Mouse (Mus musculus) spleen, adult 2 months (tissue): Measurements from ENCODE around the gene Epn1.

ENCODE experiments used
- CTCF ChIP-seq: fragments of 200-500 bp; IDR thresholded peaks from 2 replicates; pipeline ENCODE4 v1.5.1; 2011; ENCODE audit warnings: mild to moderate bottlenecking, inconsistent platforms; ENCODE audit not compliant: insufficient read depth, insufficient read length, insufficient replicate concordance; ENCODE audit errors: extremely low read depth
- POLR2A ChIP-seq: fragments of 200-500 bp; IDR thresholded peaks from 2 replicates; pipeline ENCODE4 v1.6.1; 2011; ENCODE audit warnings: low read depth, low read length, inconsistent platforms

DNA sequence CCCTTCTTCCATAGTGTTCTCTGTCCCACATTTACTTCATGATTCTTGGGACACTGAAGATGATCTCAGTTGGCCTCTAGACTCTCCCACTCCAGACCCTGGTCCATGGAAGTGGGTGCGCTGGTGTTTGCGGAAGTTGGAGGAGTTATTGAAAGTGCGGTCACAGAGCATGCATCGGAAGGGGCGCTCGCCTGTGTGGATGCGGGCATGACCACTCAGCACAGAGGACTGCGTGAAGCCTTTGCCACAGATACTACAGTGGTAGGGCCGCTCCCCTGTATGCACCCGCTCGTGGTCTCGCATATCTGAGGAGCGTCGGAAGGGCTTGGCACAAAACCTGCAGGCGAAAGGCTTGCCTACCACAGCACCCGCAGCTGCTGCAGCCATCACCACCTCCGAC is 44.4 kb upstream of the Epn1 start:
- no peak for TF ChIP-seq POLR2A
- TF ChIP-seq CTCF, result no peak
